Comparison of ENCODE assay signal across 16 mouse cellular contexts in genomic region chr16:77788781-77789150, GRCm38 (mm10).
A peak's percentile ranks its signal among the peaks of the same experiment; 100 is the strongest.
DNase-seq lines count a peak whose midpoint lies in the region; ATAC-seq and TF ChIP-seq lines count a peak whose summit lies in the region.
"Had no signal": no experiment of that assay in that cellular context is flagged by ENCODE, and none has a peak within 500 bp of the region (broad histone marks: within the 10 kb centered on the region; RNA-seq: fewer than 3 reads in every experiment).

No protein-coding gene starts in this region.

- no peak overlapping the region for H3K9ac ChIP-seq in neural tube, embryonic 11.5 days (ENCODE audit: low read length)
- no peak overlapping the region for H3K9ac ChIP-seq in midbrain, embryonic 11.5 days (ENCODE audit: low read length)
- no peak overlapping the region for H3K9ac ChIP-seq in neural tube, embryonic 14.5 days (replicated peaks; ENCODE audit: low read depth, low read length)
- no peak overlapping the region for H3K9ac ChIP-seq in heart, adult 2 months (ENCODE audit: low read depth, low read length)
- H3K9ac ChIP-seq: embryonic facial prominence, embryonic 15.5 days; heart, embryonic 15.5 days; kidney, embryonic 15.5 days; limb, embryonic 12.5 days; liver, embryonic 14.5 days had no signal

- no peaks in the 10 kb centered on the region for H3K79me2 ChIP-seq in heart, adult 2 months (replicated peaks; ENCODE audit: control insufficient read depth, insufficient read depth, low read length)

- H3K9me3 ChIP-seq in neural tube, embryonic 11.5 days (ENCODE audit: control insufficient read depth, low read length) = no peaks in the 10 kb centered on the region
- H3K9me3 ChIP-seq in hindbrain, embryonic 10.5 days = no peaks in the 10 kb centered on the region
- no peaks in the 10 kb centered on the region for H3K9me3 ChIP-seq in midbrain, embryonic 11.5 days (ENCODE audit: control insufficient read depth, low read length)
- H3K9me3 ChIP-seq in neural tube, embryonic 14.5 days (ENCODE audit: control insufficient read depth, low read length) = no peaks in the 10 kb centered on the region
- H3K9me3 ChIP-seq: embryonic facial prominence, embryonic 15.5 days; heart, embryonic 15.5 days; kidney, embryonic 15.5 days; limb, embryonic 12.5 days had no signal

- 93% methylated on average over 6 of the region's 6 CpGs for WGBS in neural tube, embryonic 11.5 days
- WGBS in hindbrain, embryonic 10.5 days = 87% methylated on average over 6 of the region's 6 CpGs
- WGBS in midbrain, embryonic 11.5 days = 89% methylated on average over 6 of the region's 6 CpGs
- 66% methylated on average over 6 of the region's 6 CpGs for WGBS in neural tube, embryonic 14.5 days
- WGBS in heart, adult 2 months = 94% methylated on average over 6 of the region's 6 CpGs

- H3K4me2 ChIP-seq in neural tube, embryonic 11.5 days (ENCODE audit: low read depth) = no peak overlapping the region
- no peak overlapping the region for H3K4me2 ChIP-seq in midbrain, embryonic 11.5 days
- no peak overlapping the region for H3K4me2 ChIP-seq in neural tube, embryonic 14.5 days (ENCODE audit: low read depth, low read length)
- H3K4me2 ChIP-seq: embryonic facial prominence, embryonic 15.5 days; heart, embryonic 15.5 days; kidney, embryonic 15.5 days; limb, embryonic 12.5 days had no signal

- TF ChIP-seq CTCF in heart, adult 2 months (IDR thresholded peaks at IDR 0.05) = no peak

- ATAC-seq in neural tube, embryonic 11.5 days (ENCODE audit: insufficient read depth, low FRiP score, low TSS enrichment) = no peak
- ATAC-seq in midbrain, embryonic 11.5 days (ENCODE audit: low FRiP score) = no peak
- ATAC-seq in neural tube, embryonic 14.5 days (ENCODE audit: low read depth) = 0 out of 2 replicates have a peak, but pooled peaks have one; percentile 6
- ATAC-seq: activated CD4-positive, CD25-positive, alpha-beta regulatory T cell, adult 4 months had no signal

- TF ChIP-seq POLR2A in heart, adult 2 months (IDR thresholded peaks at IDR 0.05; ENCODE audit: insufficient read depth, low read depth, low read length) = no peak

- no peaks in the 10 kb centered on the region for H3K36me3 ChIP-seq in neural tube, embryonic 11.5 days (ENCODE audit: control insufficient read depth, insufficient read depth, low read length)
- no peaks in the 10 kb centered on the region for H3K36me3 ChIP-seq in hindbrain, embryonic 10.5 days
- no peaks in the 10 kb centered on the region for H3K36me3 ChIP-seq in midbrain, embryonic 11.5 days (ENCODE audit: control insufficient read depth, insufficient read depth, low read length)
- no peaks in the 10 kb centered on the region for H3K36me3 ChIP-seq in neural tube, embryonic 14.5 days (ENCODE audit: control insufficient read depth, insufficient read depth, low read length)
- H3K36me3 ChIP-seq in heart, adult 2 months (ENCODE audit: control insufficient read depth, insufficient read depth, low read length) = no peaks in the 10 kb centered on the region
- H3K36me3 ChIP-seq: embryonic facial prominence, embryonic 15.5 days; heart, embryonic 15.5 days; kidney, embryonic 15.5 days; limb, embryonic 12.5 days had no signal

- intact Hi-C loops in heart, adult 2 months (cut with DNase I) = no loop called here

- no peaks in the 10 kb centered on the region for H3K27me3 ChIP-seq in neural tube, embryonic 11.5 days (ENCODE audit: control insufficient read depth, insufficient read depth, low read length)
- no peaks in the 10 kb centered on the region for H3K27me3 ChIP-seq in hindbrain, embryonic 10.5 days (ENCODE audit: insufficient read depth, poor library complexity, severe bottlenecking)
- H3K27me3 ChIP-seq in midbrain, embryonic 11.5 days (ENCODE audit: control insufficient read depth, insufficient read depth, low read length) = no peaks in the 10 kb centered on the region
- H3K27me3 ChIP-seq in neural tube, embryonic 14.5 days (ENCODE audit: control insufficient read depth, insufficient read depth, low read length) = no peaks in the 10 kb centered on the region
- no peaks in the 10 kb centered on the region for H3K27me3 ChIP-seq in heart, adult 2 months (ENCODE audit: control insufficient read depth, insufficient read depth, low read length)
- H3K27me3 ChIP-seq: embryonic facial prominence, embryonic 15.5 days; heart, embryonic 15.5 days; kidney, embryonic 15.5 days; limb, embryonic 12.5 days had no signal

- H3K27ac ChIP-seq in neural tube, embryonic 11.5 days (ENCODE audit: low read depth, low read length) = peak overlapping the region; percentile 84
- H3K27ac ChIP-seq in hindbrain, embryonic 10.5 days = peak overlapping the region; percentile 91
- peak overlapping the region; percentile 86; the same call in 1 of the 2 replicates for H3K27ac ChIP-seq in midbrain, embryonic 11.5 days (ENCODE audit: low read depth, low read length)
- peak overlapping the region; percentile 98 for H3K27ac ChIP-seq in neural tube, embryonic 14.5 days (ENCODE audit: low read depth, low read length)
- no peak overlapping the region for H3K27ac ChIP-seq in heart, adult 2 months
- H3K27ac ChIP-seq: embryonic facial prominence, embryonic 15.5 days; heart, embryonic 15.5 days; kidney, embryonic 15.5 days; limb, embryonic 12.5 days; liver, embryonic 14.5 days had no signal

- DNase-seq in neural tube, embryonic 11.5 days (ENCODE audit: low spot score) = no peak
- DNase-seq in neural tube, embryonic 10.5 days (ENCODE audit: extremely low spot score, low spot score) = no peak
- DNase-seq in hindbrain, embryonic 10.5 days (ENCODE audit: low spot score) = no peak
- peak; percentile 89 for DNase-seq in midbrain, embryonic 11.5 days (ENCODE audit: low spot score, missing footprints)
- no peak for DNase-seq in cerebellum, adult 9-11 months
- DNase-seq in kidney, adult 11 months = no peak
- DNase-seq in heart, adult 2 months = no peak
- DNase-seq: heart, adult 11 months; lung, postnatal 14 days had no signal

- no peak overlapping the region for H3K4me3 ChIP-seq in neural tube, embryonic 11.5 days (ENCODE audit: low read depth, low read length)
- no peak overlapping the region for H3K4me3 ChIP-seq in hindbrain, embryonic 10.5 days
- H3K4me3 ChIP-seq in midbrain, embryonic 11.5 days (ENCODE audit: low read depth, low read length) = no peak overlapping the region
- no peak overlapping the region for H3K4me3 ChIP-seq in neural tube, embryonic 14.5 days (ENCODE audit: low read depth, low read length)
- H3K4me3 ChIP-seq in heart, adult 2 months = no peak overlapping the region
- H3K4me3 ChIP-seq: embryonic facial prominence, embryonic 15.5 days; heart, embryonic 15.5 days; kidney, embryonic 15.5 days; limb, embryonic 12.5 days had no signal

- TF ChIP-seq EP300 in heart, adult 2 months (IDR thresholded peaks at IDR 0.05; ENCODE audit: insufficient read depth, low read depth, low read length) = no peak

- H3K4me1 ChIP-seq in neural tube, embryonic 11.5 days (ENCODE audit: control insufficient read depth, insufficient read depth, low read length) = peaks cover 5% of the 10 kb centered on the region; the same call in 1 of the 2 replicates
- H3K4me1 ChIP-seq in hindbrain, embryonic 10.5 days (replicated peaks) = peaks cover 29% of the 10 kb centered on the region
- peaks cover 2% of the 10 kb centered on the region; the same call in 1 of the 2 replicates for H3K4me1 ChIP-seq in midbrain, embryonic 11.5 days (ENCODE audit: control insufficient read depth, insufficient read depth, low read length)
- H3K4me1 ChIP-seq in neural tube, embryonic 14.5 days (ENCODE audit: control insufficient read depth, insufficient read depth, low read length) = no peaks in the 10 kb centered on the region
- H3K4me1 ChIP-seq in heart, adult 2 months (ENCODE audit: control insufficient read depth, insufficient read depth, low read length) = no peaks in the 10 kb centered on the region
- H3K4me1 ChIP-seq: embryonic facial prominence, embryonic 15.5 days; heart, embryonic 15.5 days; limb, embryonic 12.5 days had no signal
